Mouse (Mus musculus) megakaryocyte, embryonic 14.5 days (primary cell): ENCODE measurements at regions not wholly inside any gene's neighbourhood (a gene's known extent, or its start where the extent isn't known, plus 50 kb on each side); places are given as distances from the start of the nearest gene placed in this dataset.

Experiments
- FLI1 ChIP-seq: IDR thresholded peaks from 2 replicates; pipeline ENCODE4 v1.6.1; 2012; ENCODE audit warnings: low read length, inconsistent platforms, mixed read lengths
- GATA1 ChIP-seq: IDR thresholded peaks from 3 replicates; pipeline ENCODE4 v1.6.1; 2012; ENCODE audit warnings: mixed read lengths, low read length, inconsistent platforms, borderline replicate concordance

DNA sequence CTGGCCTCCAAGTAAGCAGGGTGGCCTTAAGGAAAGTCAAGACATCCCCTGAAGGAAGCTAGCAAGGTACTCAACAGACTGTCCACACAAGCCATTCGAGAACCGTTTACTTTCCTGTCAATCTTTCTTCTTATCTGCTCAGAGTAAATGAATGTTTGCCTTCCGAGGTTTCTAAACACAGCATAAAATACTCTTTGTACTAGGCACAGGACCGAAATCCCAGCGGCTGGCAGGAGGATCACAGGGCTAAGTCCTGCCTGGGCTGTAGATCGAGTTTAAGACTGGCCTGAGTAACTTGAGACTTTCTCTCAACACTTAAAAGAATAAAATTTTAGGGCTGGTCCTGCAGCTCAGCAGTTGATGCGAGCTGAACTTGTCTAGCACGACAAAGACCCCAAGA, 175.9 kb downstream of the Bcl2l11 start:
- TF ChIP-seq GATA1 (no peak), FLI1 (no peak)
